Mouse (Mus musculus): ENCODE measurements at regions not wholly inside any gene's neighbourhood (a gene's known extent, or its start where the extent isn't known, plus 50 kb on each side); places are given as distances from the start of the nearest gene placed in this dataset.

GRCm38 (mm10) chr4:106103750-106104635 lies 212.0 kb upstream of the Usp24 start:
- TF ChIP-seq CTCF (IDR thresholded peaks at IDR 0.05) (no peak), EP300 (IDR thresholded peaks at IDR 0.05; ENCODE audit: insufficient read depth, low read depth, low read length) (no peak)
